Mouse (Mus musculus): ENCODE measurements at regions not wholly inside any gene's neighbourhood (a gene's known extent, or its start where the extent isn't known, plus 50 kb on each side); places are given as distances from the start of the nearest gene placed in this dataset.

DNA sequence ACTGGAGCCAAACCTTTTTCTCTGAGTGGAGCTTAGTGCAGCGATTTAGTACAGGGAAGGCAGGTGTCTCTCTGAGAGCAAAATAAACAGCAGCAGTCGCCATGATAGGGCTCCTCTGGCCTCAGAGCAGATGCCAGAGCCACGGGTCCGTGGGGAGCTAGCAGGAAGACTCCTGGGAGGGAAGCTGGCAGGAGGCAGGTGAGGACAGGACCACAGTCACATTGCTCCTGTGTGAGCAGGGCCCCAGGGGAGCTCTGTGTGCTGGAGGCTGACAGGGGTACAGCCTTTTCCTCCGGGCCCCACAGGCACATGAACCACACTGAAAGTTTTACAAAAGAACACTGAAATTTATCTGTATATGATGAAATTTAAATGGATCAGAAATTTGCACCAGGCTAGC is 159.3 kb downstream of the Zfp706 start:
- DNase-seq (ENCODE audit: low read depth in 3 of 3, low spot score in 3 of 3): no peak
- no peak for ATAC-seq (ENCODE audit: insufficient read depth)
- TF ChIP-seq CTCF (IDR thresholded peaks at IDR 0.05; ENCODE audit: low read depth) (no peak), EP300 (IDR thresholded peaks at IDR 0.05; ENCODE audit: low read depth) (no peak)
- no peaks in the 10 kb centered on the region for H3K4me1 ChIP-seq (replicated peaks; ENCODE audit: control insufficient read depth in 2 of 2, insufficient read depth in 2 of 2, low read length in 1 of 2)
- H3K27ac ChIP-seq: no peak overlapping the region
- no peak overlapping the region for H3K9ac ChIP-seq (replicated peaks)
- no peaks in the 10 kb centered on the region for H3K27me3 ChIP-seq (ENCODE audit: control insufficient read depth, insufficient read depth, low read length)
- 47% methylated on average over 5 of the region's 5 CpGs for WGBS (ENCODE audit: insufficient replicate concordance)
- H3K9me3 ChIP-seq (ENCODE audit: control insufficient read depth, low read length): no peaks in the 10 kb centered on the region
- no peak overlapping the region for H3K4me2 ChIP-seq (ENCODE audit: low read depth)
- no peak overlapping the region for H3K4me3 ChIP-seq (ENCODE audit: insufficient read depth in 1 of 2, low read depth in 2 of 2, low read length in 2 of 2)
- no peaks in the 10 kb centered on the region for H3K36me3 ChIP-seq (replicated peaks; ENCODE audit: control insufficient read depth, insufficient read depth, low read depth)

DNA sequence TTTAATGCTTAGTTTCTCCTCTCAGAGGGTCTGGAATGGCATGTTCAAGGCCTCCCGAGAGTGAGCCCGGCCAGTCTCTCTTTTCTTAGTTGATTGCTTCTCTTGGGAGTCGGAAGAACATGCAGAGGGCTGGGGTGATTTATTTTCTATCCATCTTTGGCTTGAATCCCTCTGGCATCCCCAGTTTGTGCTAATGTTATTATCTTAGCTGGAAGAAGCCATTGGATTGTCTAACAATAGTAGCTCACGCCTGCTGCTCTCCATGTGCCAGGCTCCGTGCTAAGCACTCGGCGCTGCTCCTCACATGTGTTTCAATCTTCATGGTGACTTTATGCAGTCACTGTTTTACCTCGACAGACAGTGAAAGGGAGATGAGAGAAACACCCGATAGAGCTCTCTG is 160.8 kb downstream of the Zfp706 start:
- Histone ChIP-seq H3K9me3 (ENCODE audit: control insufficient read depth, low read length) (no peaks in the 10 kb centered on the region), H3K9ac (replicated peaks) (no peak overlapping the region), H3K4me1 (replicated peaks; ENCODE audit: control insufficient read depth in 2 of 2, insufficient read depth in 2 of 2, low read length in 1 of 2) (peaks cover 0 to 2% of the 10 kb centered on the region in 2 experiments; a peak in 2 of 4 replicates), H3K27ac (no peak overlapping the region), H3K36me3 (replicated peaks; ENCODE audit: control insufficient read depth, insufficient read depth, low read depth) (no peaks in the 10 kb centered on the region), H3K4me2 (ENCODE audit: low read depth) (no peak overlapping the region), H3K27me3 (ENCODE audit: control insufficient read depth, insufficient read depth, low read length) (no peaks in the 10 kb centered on the region), H3K4me3 (ENCODE audit: insufficient read depth in 1 of 2, low read depth in 2 of 2, low read length in 2 of 2) (no peak overlapping the region)
- DNase-seq (ENCODE audit: low read depth in 3 of 3, low spot score in 3 of 3) (no peak), ATAC-seq (ENCODE audit: insufficient read depth) (no peak)
- WGBS (ENCODE audit: insufficient replicate concordance): 72% methylated on average over 9 of the region's 9 CpGs
- TF ChIP-seq EP300 (IDR thresholded peaks at IDR 0.05; ENCODE audit: low read depth): no peak
- TF ChIP-seq CTCF (IDR thresholded peaks at IDR 0.05; ENCODE audit: low read depth): no peak
